Mouse (Mus musculus) lung, postnatal 0 days (tissue): ENCODE data around the gene Arhgef10l.

Experiments used
- CTCF ChIP-seq: IDR thresholded peaks from 2 replicates; pipeline ENCODE4 v1.5.1; 2016; ENCODE audit warnings: antibody characterized with exemption, mild to moderate bottlenecking
- EP300 ChIP-seq: IDR thresholded peaks from 2 replicates; pipeline ENCODE4 v1.6.1; 2016; ENCODE audit warnings: antibody characterized with exemption, mild to moderate bottlenecking, control low read depth

DNA sequence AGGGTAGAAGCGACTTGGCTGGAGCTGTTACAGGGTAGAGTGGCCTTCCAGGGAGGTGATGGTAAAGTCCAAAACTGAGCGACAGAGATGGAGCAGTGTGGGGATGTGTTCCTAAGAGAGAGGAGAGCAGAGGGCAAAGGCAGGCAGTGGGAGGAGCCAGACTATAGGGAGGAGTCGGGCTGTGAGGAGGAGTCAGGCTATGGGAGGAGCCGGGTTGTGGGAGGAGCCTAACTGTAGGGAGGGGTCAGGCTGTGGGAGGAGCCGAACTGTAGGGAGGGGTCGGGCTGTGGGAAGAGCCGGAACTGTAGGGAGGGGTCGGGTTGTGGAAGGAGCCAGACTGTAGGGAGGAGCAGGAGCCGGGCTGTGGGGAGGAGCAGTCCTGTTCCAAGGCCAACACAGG lies 134.8 kb downstream of the Arhgef10l start:
- TF ChIP-seq EP300 = no peak
- TF ChIP-seq CTCF = no peak
